Mouse (Mus musculus) hindbrain, embryonic 11.5 days (tissue): ENCODE results near the gene Siae. TPM values are rescaled to one million over a fixed set of nuclear protein-coding genes. Genes with fewer than 3 reads are reported as not detected.

ENCODE experiments used
- ATAC-seq: fragments of 200-750 bp; cut with Nextera tagmentation; 2 replicates; pipeline ENCODE4 v1.8.0; 2017; ENCODE audit warnings: mild to moderate bottlenecking, moderate TSS enrichment, moderate library complexity; ENCODE audit not compliant: low FRiP score
- DNase-seq: peaks from one replicate; pipeline ENCODE4 v3.0.0-alpha.2; 2015; ENCODE audit warnings: low spot score
- H3K27ac ChIP-seq: fragments of 300-500 bp; sonication (generic); 2 replicates; pipeline ENCODE4 v1.5.1; 2014; ENCODE audit warnings: mild to moderate bottlenecking, low read depth, low read length
- H3K27me3 ChIP-seq: fragments of 300-500 bp; sonication (generic); 2 replicates; pipeline ENCODE4 v1.6.1; 2014; ENCODE audit warnings: mild to moderate bottlenecking, low read length, moderate library complexity, mixed read lengths; ENCODE audit not compliant: control insufficient read depth, insufficient read depth
- H3K36me3 ChIP-seq: fragments of 300-500 bp; sonication (generic); 2 replicates; pipeline ENCODE4 v1.6.1; 2014; ENCODE audit warnings: mild to moderate bottlenecking, low read length, moderate library complexity, mixed read lengths; ENCODE audit not compliant: control insufficient read depth, insufficient read depth
- H3K4me1 ChIP-seq: fragments of 300-500 bp; sonication (generic); replicated peaks from 2 replicates; pipeline ENCODE4 v1.6.1; 2014; ENCODE audit warnings: low read length, mixed read lengths; ENCODE audit not compliant: control insufficient read depth, insufficient read depth
- H3K4me2 ChIP-seq: fragments of 300-500 bp; sonication (generic); replicated peaks from 2 replicates; pipeline ENCODE4 v1.6.1; 2014; ENCODE audit warnings: mild to moderate bottlenecking, low read depth, low read length
- H3K4me3 ChIP-seq: fragments of 300-500 bp; sonication (generic); 2 replicates; pipeline ENCODE4 v1.5.1; 2014; ENCODE audit warnings: low read depth, low read length
- H3K9ac ChIP-seq: fragments of 300-500 bp; sonication (generic); 2 replicates; pipeline ENCODE4 v1.6.1; 2014; ENCODE audit warnings: low read depth, low read length
- H3K9me3 ChIP-seq: fragments of 300-500 bp; sonication (generic); 2 replicates; pipeline ENCODE4 v1.6.1; 2016; ENCODE audit warnings: low read length; ENCODE audit not compliant: control insufficient read depth
- WGBS: fragments of 180-500 bp; shearing (Covaris S2); extraction: QIAGEN DNeasy Blood & Tissue Kit; methylation state at CpG from one replicate; pipeline ENCODE4 v1.1.7; 2014; 5-methylcytosine and 5-hydroxymethylcytosine counted together
- polyA plus RNA-seq: library from polyadenylated mRNA; unstranded; fragments of >200 nt; fragmentation: Nextera tagmentation; extraction: Ambion mirVana; gene quantifications from 2 replicates; pipeline ENCODE4 v1.2.1, GENCODE M21; 2014

The Siae gene
- polyA plus RNA-seq, 1 experiment from 2014 or later: 7.8 TPM

- Histone ChIP-seq H3K4me3 (no peak overlapping the region), H3K36me3 (no peaks in the 10 kb centered on the region), H3K4me1 (no peaks in the 10 kb centered on the region), H3K27me3 (no peaks in the 10 kb centered on the region), H3K9ac (no peak overlapping the region), H3K4me2 (no peak overlapping the region), H3K27ac (no peak overlapping the region), H3K9me3 (no peaks in the 10 kb centered on the region)
- no peak for ATAC-seq
- DNase-seq: no peak
- WGBS: 89% methylated on average over 2 of the region's 2 CpGs
Observed at GRCm38 (mm10) chr9:37560617-37561016, 5.1 kb downstream of the Siae start.

GRCm38 (mm10) chr9:37563805-37564204, 8.3 kb downstream of the Siae start:
- H3K4me2 ChIP-seq: no peak overlapping the region
- H3K4me1 ChIP-seq: no peaks in the 10 kb centered on the region; the same call in 1 of the 2 replicates
- H3K27me3 ChIP-seq: no peaks in the 10 kb centered on the region
- H3K9me3 ChIP-seq: no peaks in the 10 kb centered on the region
- DNase-seq (no peak), ATAC-seq (no peak)
- no peak overlapping the region for H3K4me3 ChIP-seq
- H3K9ac ChIP-seq: no peak overlapping the region
- no peak overlapping the region for H3K27ac ChIP-seq
- WGBS: 63% methylated on average over 1 of the region's 1 CpGs
- H3K36me3 ChIP-seq: no peaks in the 10 kb centered on the region

DNA sequence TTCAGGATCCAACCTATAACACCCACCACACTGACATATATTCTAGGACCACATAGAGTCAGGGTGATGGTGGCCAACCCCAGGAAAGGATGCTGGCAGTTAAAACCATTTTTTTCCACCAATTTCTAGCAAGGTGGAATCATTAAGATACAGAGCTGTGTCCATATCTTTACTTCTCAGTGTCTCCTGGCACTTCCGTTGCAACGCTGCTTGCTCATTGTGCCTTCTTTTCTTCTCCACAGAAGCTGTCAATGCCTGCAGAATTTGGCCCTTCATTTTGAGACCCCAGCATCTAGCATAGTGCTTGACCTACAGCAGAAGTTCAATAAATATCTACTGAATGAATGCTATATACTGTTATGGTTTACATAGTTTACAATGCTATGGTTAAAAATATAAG, 11.5 kb downstream of the Siae start:
- Histone ChIP-seq H3K4me2 (no peak overlapping the region), H3K9ac (no peak overlapping the region), H3K9me3 (no peaks in the 10 kb centered on the region), H3K4me3 (no peak overlapping the region), H3K36me3 (no peaks in the 10 kb centered on the region), H3K27me3 (no peaks in the 10 kb centered on the region), H3K4me1 (no peaks in the 10 kb centered on the region; the same call in 1 of the 2 replicates), H3K27ac (no peak overlapping the region)
- 95% methylated on average over 2 of the region's 2 CpGs for WGBS
- DNase-seq (no peak), ATAC-seq (no peak)

DNA sequence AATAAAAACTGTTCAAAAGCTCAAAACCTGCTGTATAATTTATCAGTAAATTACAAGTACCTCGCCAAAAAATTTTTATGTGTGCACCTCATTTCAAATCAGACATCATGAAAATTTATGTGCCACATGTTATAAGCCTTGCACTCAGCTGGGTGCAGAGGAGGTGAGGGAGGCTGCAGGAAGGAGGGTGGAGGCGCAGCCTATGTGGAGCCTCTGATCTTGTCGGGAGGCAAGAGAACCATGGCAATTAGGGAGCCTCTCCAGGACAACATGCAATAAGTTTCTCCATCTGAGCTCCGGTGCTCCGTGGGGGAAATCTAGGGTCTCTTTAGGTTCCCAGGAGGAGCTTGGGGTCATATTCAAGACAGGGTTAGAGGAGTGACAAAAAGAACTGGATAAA, 12.0 kb downstream of the Siae start:
- 60% methylated on average over 5 of the region's 5 CpGs for WGBS
- no peak overlapping the region for H3K27ac ChIP-seq
- H3K4me2 ChIP-seq: no peak overlapping the region
- ATAC-seq (no peak), DNase-seq (no peak)
- H3K4me1 ChIP-seq: no peaks in the 10 kb centered on the region; the same call in 1 of the 2 replicates
- H3K4me3 ChIP-seq: no peak overlapping the region
- H3K36me3 ChIP-seq: no peaks in the 10 kb centered on the region
- no peaks in the 10 kb centered on the region for H3K9me3 ChIP-seq
- H3K27me3 ChIP-seq: no peaks in the 10 kb centered on the region
- H3K9ac ChIP-seq: no peak overlapping the region

GRCm38 (mm10) chr9:37567892-37568604, 12.6 kb downstream of the Siae start:
- no peak for DNase-seq

DNA sequence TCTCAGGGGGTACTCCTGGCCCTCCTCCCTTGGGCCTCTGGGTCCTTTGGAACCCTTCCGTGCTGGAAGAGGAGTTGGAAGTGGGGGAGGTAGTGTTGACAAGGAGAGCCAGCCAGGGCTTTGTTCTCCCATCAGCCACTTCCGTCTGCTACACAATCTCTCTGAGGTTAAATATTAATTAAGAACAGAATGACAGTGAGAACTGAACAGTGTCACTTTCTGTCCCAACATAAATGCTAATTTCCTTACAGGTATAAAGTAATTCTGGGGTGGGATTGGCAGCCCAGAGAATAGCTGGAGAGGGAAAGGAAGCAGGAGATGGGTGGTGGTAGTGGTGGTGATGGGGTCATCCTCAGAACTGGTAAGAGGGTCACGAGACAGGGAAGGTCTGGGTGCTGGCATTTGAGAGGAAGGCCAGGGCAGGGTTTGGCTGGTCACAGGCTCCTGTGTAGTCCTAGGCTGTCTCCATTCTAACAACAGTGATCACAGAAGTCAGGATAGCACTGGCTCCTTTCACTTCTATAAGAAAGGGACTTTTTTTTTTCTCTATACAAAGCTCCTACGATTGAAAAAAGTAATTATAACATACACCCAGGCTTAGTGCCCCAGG, 13.2 kb downstream of the Siae start:
- H3K36me3 ChIP-seq: no peaks in the 10 kb centered on the region
- H3K4me2 ChIP-seq: no peak overlapping the region
- H3K27me3 ChIP-seq: no peaks in the 10 kb centered on the region
- WGBS: 41% methylated on average over 4 of the region's 4 CpGs
- DNase-seq: no peak
- no peak overlapping the region for H3K27ac ChIP-seq
- no peak overlapping the region for H3K4me3 ChIP-seq
- no peak for ATAC-seq
- H3K9ac ChIP-seq: no peak overlapping the region
- H3K9me3 ChIP-seq: no peaks in the 10 kb centered on the region
- H3K4me1 ChIP-seq: no peaks in the 10 kb centered on the region; the same call in 1 of the 2 replicates

More at GRCm38 (mm10) chr9:37567892-37568604, 12.6 kb downstream of the Siae start:
- no peaks in the 10 kb centered on the region for H3K9me3 ChIP-seq
- no peak overlapping the region for H3K4me2 ChIP-seq
- H3K4me3 ChIP-seq: no peak overlapping the region
- ATAC-seq: no peak
- no peaks in the 10 kb centered on the region; the same call in 1 of the 2 replicates for H3K4me1 ChIP-seq
- 42% methylated on average over 15 of the region's 15 CpGs for WGBS
- H3K36me3 ChIP-seq: no peaks in the 10 kb centered on the region
- no peaks in the 10 kb centered on the region for H3K27me3 ChIP-seq
- H3K9ac ChIP-seq: no peak overlapping the region
- H3K27ac ChIP-seq: no peak overlapping the region

GRCm38 (mm10) chr9:37569231-37569835, 13.8 kb downstream of the Siae start:
- no peaks in the 10 kb centered on the region for H3K9me3 ChIP-seq
- H3K4me3 ChIP-seq: no peak overlapping the region
- DNase-seq (no peak), ATAC-seq (no peak)
- 80% methylated on average over 2 of the region's 2 CpGs for WGBS
- H3K4me1 ChIP-seq: no peaks in the 10 kb centered on the region; the same call in 1 of the 2 replicates
- H3K36me3 ChIP-seq: no peaks in the 10 kb centered on the region
- no peak overlapping the region for H3K4me2 ChIP-seq
- no peak overlapping the region for H3K27ac ChIP-seq
- no peak overlapping the region for H3K9ac ChIP-seq
- no peaks in the 10 kb centered on the region for H3K27me3 ChIP-seq

- Histone ChIP-seq H3K27ac (no peak overlapping the region), H3K36me3 (no peaks in the 10 kb centered on the region), H3K4me2 (no peak overlapping the region), H3K27me3 (no peaks in the 10 kb centered on the region), H3K4me3 (no peak overlapping the region), H3K9me3 (no peaks in the 10 kb centered on the region), H3K9ac (no peak overlapping the region), H3K4me1 (no peaks in the 10 kb centered on the region; the same call in 1 of the 2 replicates)
- ATAC-seq: no peak
- DNase-seq: no peak
- WGBS: 73% methylated on average over 3 of the region's 3 CpGs
Observed at GRCm38 (mm10) chr9:37572204-37572876, 16.8 kb downstream of the Siae start.
